Mouse (Mus musculus) thymus, postnatal 10 days (tissue): ENCODE measurements around the gene Rrp7a.

Experiments
- DNase-seq, 2 experiments: peaks; one replicate each; pipeline ENCODE4 v3.0.0; 2021; ENCODE audit warnings: low spot score in 2 of 2

The Rrp7a gene

GRCm38 (mm10) chr15:83111874-83112273 is 10.7 kb downstream of the Rrp7a start:
- DNase-seq = no peak

GRCm38 (mm10) chr15:83111290-83111689 is 11.3 kb downstream of the Rrp7a start:
- DNase-seq = no peak

- DNase-seq = no peak
Observed at GRCm38 (mm10) chr15:83107814-83108213, 14.8 kb downstream of the Rrp7a start.

- no peak for DNase-seq
Observed at GRCm38 (mm10) chr15:83106426-83106825, 16.2 kb downstream of the Rrp7a start.

GRCm38 (mm10) chr15:83103111-83103510 is 19.5 kb downstream of the Rrp7a start:
- DNase-seq = no peak

GRCm38 (mm10) chr15:83100332-83100662 is 22.3 kb downstream of the Rrp7a start:
- no peak for DNase-seq

- DNase-seq = peak; percentile 84 to 91
Observed at GRCm38 (mm10) chr15:83099533-83100331, 22.9 kb downstream of the Rrp7a start.

- no peak for DNase-seq
Observed at GRCm38 (mm10) chr15:83095950-83096349, 26.7 kb downstream of the Rrp7a start.

- no peak for DNase-seq
Observed at GRCm38 (mm10) chr15:83093687-83094086, 28.9 kb downstream of the Rrp7a start.

GRCm38 (mm10) chr15:83090874-83091273 is 31.7 kb downstream of the Rrp7a start:
- DNase-seq = no peak

GRCm38 (mm10) chr15:83089429-83089605 is 33.3 kb downstream of the Rrp7a start, which contains the start of gene Serhl:
Gene Serhl (plus strand): TSS chr15:83089506.
- DNase-seq = no peak

- no peak for DNase-seq
Observed at GRCm38 (mm10) chr15:83088495-83089428, 33.8 kb downstream of the Rrp7a start.

- no peak for DNase-seq
Observed at GRCm38 (mm10) chr15:83086636-83087328, 35.8 kb downstream of the Rrp7a start.

- peak; percentile 15 to 76 for DNase-seq
Observed at GRCm38 (mm10) chr15:83085901-83086300, 36.7 kb downstream of the Rrp7a start.

- no peak for DNase-seq
Observed at GRCm38 (mm10) chr15:83084022-83084640, 38.5 kb downstream of the Rrp7a start.

- DNase-seq = no peak
Observed at GRCm38 (mm10) chr15:83083530-83083929, 39.1 kb downstream of the Rrp7a start.

- no peak for DNase-seq
Observed at GRCm38 (mm10) chr15:83075607-83076525, 46.7 kb downstream of the Rrp7a start.

- DNase-seq = no peak
Observed at GRCm38 (mm10) chr15:83074179-83074578, 48.4 kb downstream of the Rrp7a start.

GRCm38 (mm10) chr15:83071752-83072151 is 50.8 kb downstream of the Rrp7a start:
- DNase-seq = no peak

- no peak for DNase-seq
Observed at GRCm38 (mm10) chr15:83070942-83071341, 51.7 kb downstream of the Rrp7a start.

- DNase-seq = no peak
Observed at GRCm38 (mm10) chr15:83068270-83068669, 54.3 kb downstream of the Rrp7a start.
